Mouse (Mus musculus): ENCODE measurements around the gene Fgfr2. TPM values are rescaled to one million over a fixed set of nuclear protein-coding genes. Genes with fewer than 3 reads are reported as not detected.

The Fgfr2 gene
- polyA plus RNA-seq, 1 experiment = 52.3 TPM

GRCm38 (mm10) chr7:130797524-130797923 lies 2325.6 kb downstream of the Fgfr2 start:
- TF ChIP-seq CTCF (IDR thresholded peaks at IDR 0.05; ENCODE audit: borderline replicate concordance, extremely low read depth, insufficient read depth, insufficient read length) (no peak), POLR2A (IDR thresholded peaks at IDR 0.05; ENCODE audit: borderline replicate concordance, extremely low read depth, insufficient read depth, insufficient read length, poor library complexity, severe bottlenecking) (no peak)

GRCm38 (mm10) chr7:130796786-130797185 lies 2326.4 kb downstream of the Fgfr2 start:
- TF ChIP-seq CTCF (IDR thresholded peaks at IDR 0.05; ENCODE audit: borderline replicate concordance, extremely low read depth, insufficient read depth, insufficient read length) (peak; percentile 42; the same call in 1 of the 2 replicates), POLR2A (IDR thresholded peaks at IDR 0.05; ENCODE audit: borderline replicate concordance, extremely low read depth, insufficient read depth, insufficient read length, poor library complexity, severe bottlenecking) (no peak)
- DNase-seq (ENCODE audit: low read depth) = no peak

More at GRCm38 (mm10) chr7:130797524-130797923, 2325.6 kb downstream of the Fgfr2 start:
- DNase-seq (ENCODE audit: low read depth) = no peak

GRCm38 (mm10) chr7:130793671-130794070 lies 2329.5 kb downstream of the Fgfr2 start:
- TF ChIP-seq CTCF (IDR thresholded peaks at IDR 0.05; ENCODE audit: borderline replicate concordance, extremely low read depth, insufficient read depth, insufficient read length) (no peak), POLR2A (IDR thresholded peaks at IDR 0.05; ENCODE audit: borderline replicate concordance, extremely low read depth, insufficient read depth, insufficient read length, poor library complexity, severe bottlenecking) (no peak)
- no peak for DNase-seq (ENCODE audit: low read depth)

- no peak for DNase-seq (ENCODE audit: low read depth)
- TF ChIP-seq CTCF (IDR thresholded peaks at IDR 0.05; ENCODE audit: borderline replicate concordance, extremely low read depth, insufficient read depth, insufficient read length) (no peak), POLR2A (IDR thresholded peaks at IDR 0.05; ENCODE audit: borderline replicate concordance, extremely low read depth, insufficient read depth, insufficient read length, poor library complexity, severe bottlenecking) (no peak)
These were observed 2333.7 kb downstream of the Fgfr2 start for GRCm38 (mm10) chr7:130789456-130789855.

- no peak for DNase-seq (ENCODE audit: low read depth)
- no peak for TF ChIP-seq POLR2A (IDR thresholded peaks at IDR 0.05; ENCODE audit: borderline replicate concordance, extremely low read depth, insufficient read depth, insufficient read length, poor library complexity, severe bottlenecking)
- TF ChIP-seq CTCF (IDR thresholded peaks at IDR 0.05; ENCODE audit: borderline replicate concordance, extremely low read depth, insufficient read depth, insufficient read length) = no peak
These were observed 2334.2 kb downstream of the Fgfr2 start for GRCm38 (mm10) chr7:130788950-130789349.

- DNase-seq (ENCODE audit: low read depth) = no peak
These were observed 2335.6 kb downstream of the Fgfr2 start for GRCm38 (mm10) chr7:130787537-130787936.

GRCm38 (mm10) chr7:130786708-130787107 lies 2336.4 kb downstream of the Fgfr2 start:
- no peak for DNase-seq (ENCODE audit: low read depth)
- TF ChIP-seq POLR2A (IDR thresholded peaks at IDR 0.05; ENCODE audit: borderline replicate concordance, extremely low read depth, insufficient read depth, insufficient read length, poor library complexity, severe bottlenecking) (no peak), CTCF (IDR thresholded peaks at IDR 0.05; ENCODE audit: borderline replicate concordance, extremely low read depth, insufficient read depth, insufficient read length) (no peak)

More at GRCm38 (mm10) chr7:130787537-130787936, 2335.6 kb downstream of the Fgfr2 start:
- TF ChIP-seq POLR2A (IDR thresholded peaks at IDR 0.05; ENCODE audit: borderline replicate concordance, extremely low read depth, insufficient read depth, insufficient read length, poor library complexity, severe bottlenecking) (no peak), CTCF (IDR thresholded peaks at IDR 0.05; ENCODE audit: borderline replicate concordance, extremely low read depth, insufficient read depth, insufficient read length) (no peak)

- no peak for DNase-seq (ENCODE audit: low read depth)
- no peak for TF ChIP-seq CTCF (IDR thresholded peaks at IDR 0.05; ENCODE audit: borderline replicate concordance, extremely low read depth, insufficient read depth, insufficient read length)
- no peak for TF ChIP-seq POLR2A (IDR thresholded peaks at IDR 0.05; ENCODE audit: borderline replicate concordance, extremely low read depth, insufficient read depth, insufficient read length, poor library complexity, severe bottlenecking)
These were observed 2337.1 kb downstream of the Fgfr2 start for GRCm38 (mm10) chr7:130785923-130786575.

GRCm38 (mm10) chr7:130782501-130783050 lies 2340.6 kb downstream of the Fgfr2 start:
- TF ChIP-seq POLR2A (IDR thresholded peaks at IDR 0.05; ENCODE audit: borderline replicate concordance, extremely low read depth, insufficient read depth, insufficient read length, poor library complexity, severe bottlenecking) (no peak), CTCF (IDR thresholded peaks at IDR 0.05; ENCODE audit: borderline replicate concordance, extremely low read depth, insufficient read depth, insufficient read length) (no peak)
- DNase-seq (ENCODE audit: low read depth) = no peak

GRCm38 (mm10) chr7:130780866-130781419 lies 2342.2 kb downstream of the Fgfr2 start:
- DNase-seq (ENCODE audit: low read depth) = no peak
- no peak for TF ChIP-seq POLR2A (IDR thresholded peaks at IDR 0.05; ENCODE audit: borderline replicate concordance, extremely low read depth, insufficient read depth, insufficient read length, poor library complexity, severe bottlenecking)
- no peak for TF ChIP-seq CTCF (IDR thresholded peaks at IDR 0.05; ENCODE audit: borderline replicate concordance, extremely low read depth, insufficient read depth, insufficient read length)

- DNase-seq (ENCODE audit: low read depth) = no peak
- TF ChIP-seq CTCF (IDR thresholded peaks at IDR 0.05; ENCODE audit: borderline replicate concordance, extremely low read depth, insufficient read depth, insufficient read length) (no peak), POLR2A (IDR thresholded peaks at IDR 0.05; ENCODE audit: borderline replicate concordance, extremely low read depth, insufficient read depth, insufficient read length, poor library complexity, severe bottlenecking) (no peak)
These were observed 2349.1 kb downstream of the Fgfr2 start, which contains the start of gene Btbd16 for GRCm38 (mm10) chr7:130773914-130774630. TSS of gene Btbd16 (plus strand) at chr7:130774069.

Measured in brain, embryonic 14.5 days (tissue).